Mouse (Mus musculus) hindbrain, embryonic 16.5 days (tissue): Measurements from ENCODE around the gene Trim41. TPM values are rescaled to one million over a fixed set of nuclear protein-coding genes. Genes with fewer than 3 reads are reported as not detected.

Source experiments
- ATAC-seq: fragments of 200-750 bp; cut with Nextera tagmentation; 2 replicates; pipeline ENCODE4 v1.8.0; 2017; ENCODE audit warnings: moderate TSS enrichment, moderate library complexity
- H3K27ac ChIP-seq: fragments of 300-500 bp; sonication (generic); 2 replicates; pipeline ENCODE4 v1.5.1; 2014; ENCODE audit warnings: low read depth, mild to moderate bottlenecking, control low read depth, low read length, moderate library complexity
- H3K27me3 ChIP-seq: fragments of 300-500 bp; sonication (generic); replicated peaks from 2 replicates; pipeline ENCODE4 v1.6.1; 2014; ENCODE audit warnings: low read length; ENCODE audit not compliant: control insufficient read depth, insufficient read depth
- H3K36me3 ChIP-seq: fragments of 300-500 bp; sonication (generic); 2 replicates; pipeline ENCODE4 v1.6.1; 2014; ENCODE audit warnings: mild to moderate bottlenecking, low read length, moderate library complexity, mixed read lengths; ENCODE audit not compliant: control insufficient read depth, insufficient read depth
- H3K4me1 ChIP-seq: fragments of 300-500 bp; sonication (generic); 2 replicates; pipeline ENCODE4 v1.6.1; 2014; ENCODE audit warnings: low read depth, low read length; ENCODE audit not compliant: control insufficient read depth, insufficient read depth
- H3K4me2 ChIP-seq: fragments of 300-500 bp; sonication (generic); 2 replicates; pipeline ENCODE4 v1.6.1; 2014; ENCODE audit warnings: mild to moderate bottlenecking, low read length, control low read depth, moderate library complexity
- H3K4me3 ChIP-seq: fragments of 300-500 bp; sonication (generic); 2 replicates; pipeline ENCODE4 v1.5.1; 2014; ENCODE audit warnings: mild to moderate bottlenecking, low read length, control low read depth, moderate library complexity
- H3K9ac ChIP-seq: fragments of 300-500 bp; sonication (generic); 2 replicates; pipeline ENCODE4 v1.6.1; 2014; ENCODE audit warnings: low read depth, mild to moderate bottlenecking, control low read depth, low read length, moderate library complexity
- H3K9me3 ChIP-seq: fragments of 300-500 bp; sonication (generic); 2 replicates; pipeline ENCODE4 v1.6.1; 2014; ENCODE audit warnings: mild to moderate bottlenecking, low read length, moderate library complexity; ENCODE audit not compliant: control insufficient read depth
- WGBS: fragments of 180-500 bp; shearing (Covaris S2); extraction: QIAGEN DNeasy Blood & Tissue Kit; methylation state at CpG from one replicate; pipeline ENCODE4 v1.1.7; 2014; 5-methylcytosine and 5-hydroxymethylcytosine counted together
- polyA plus RNA-seq: library from polyadenylated mRNA; unstranded; fragments of >200 nt; fragmentation: Nextera tagmentation; extraction: Ambion mirVana; gene quantifications from 2 replicates; pipeline ENCODE4 v1.2.1, GENCODE M21; 2015

Gene Trim41
- polyA plus RNA-seq, 1 experiment from 2014 or later, result 6.5 TPM

GRCm38 (mm10) chr11:48820308-48820674 lies 3.1 kb upstream of the Trim41 start:
- no peak overlapping the region for H3K4me3 ChIP-seq
- no peaks in the 10 kb centered on the region for H3K9me3 ChIP-seq
- peaks cover 20% of the 10 kb centered on the region for H3K4me1 ChIP-seq
- H3K4me2 ChIP-seq, result no peak overlapping the region
- H3K9ac ChIP-seq, result no peak overlapping the region
- no peak for ATAC-seq
- peaks cover 7% of the 10 kb centered on the region; the same call in 1 of the 2 replicates for H3K27me3 ChIP-seq
- no peak overlapping the region for H3K27ac ChIP-seq
- no peaks in the 10 kb centered on the region for H3K36me3 ChIP-seq

- ATAC-seq, result no peak
- Histone ChIP-seq H3K9ac (no peak overlapping the region), H3K4me3 (no peak overlapping the region), H3K4me2 (no peak overlapping the region), H3K27ac (no peak overlapping the region), H3K4me1 (peaks cover 25% of the 10 kb centered on the region), H3K27me3 (peaks cover 5% of the 10 kb centered on the region; the same call in 1 of the 2 replicates), H3K36me3 (no peaks in the 10 kb centered on the region), H3K9me3 (no peaks in the 10 kb centered on the region)
- WGBS, result 81% methylated on average over 7 of the region's 7 CpGs
Measured at GRCm38 (mm10) chr11:48819614-48820307, 2.6 kb upstream of the Trim41 start.

DNA sequence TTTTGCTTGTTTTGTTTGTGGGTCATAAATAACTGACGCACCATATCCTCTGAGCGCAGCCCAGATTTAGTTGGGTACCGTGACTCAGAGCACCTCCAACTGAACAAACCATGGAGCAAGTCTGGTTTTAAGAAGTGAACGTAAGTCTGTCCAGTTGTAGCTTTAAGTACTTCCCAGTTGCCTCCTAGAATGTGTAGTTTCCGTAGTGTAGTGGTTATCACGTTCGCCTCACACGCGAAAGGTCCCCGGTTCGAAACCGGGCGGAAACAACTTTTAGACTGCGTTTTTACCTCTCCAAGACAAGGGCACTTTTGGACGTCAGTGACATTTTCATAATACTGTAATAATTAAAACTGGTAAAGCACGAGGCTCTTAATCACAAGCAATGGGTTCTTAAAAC lies 1.2 kb upstream of the Trim41 start:
- Histone ChIP-seq H3K9me3 (no peaks in the 10 kb centered on the region), H3K4me3 (peak overlapping the region; percentile 79), H3K9ac (peak overlapping the region; percentile 80; the same call in 1 of the 2 replicates), H3K4me1 (peaks cover 22% of the 10 kb centered on the region), H3K4me2 (peak overlapping the region; percentile 91), H3K36me3 (no peaks in the 10 kb centered on the region), H3K27ac (no peak overlapping the region), H3K27me3 (no peaks in the 10 kb centered on the region)
- under 1% methylated on average over 16 of the region's 16 CpGs for WGBS
- no peak for ATAC-seq

DNA sequence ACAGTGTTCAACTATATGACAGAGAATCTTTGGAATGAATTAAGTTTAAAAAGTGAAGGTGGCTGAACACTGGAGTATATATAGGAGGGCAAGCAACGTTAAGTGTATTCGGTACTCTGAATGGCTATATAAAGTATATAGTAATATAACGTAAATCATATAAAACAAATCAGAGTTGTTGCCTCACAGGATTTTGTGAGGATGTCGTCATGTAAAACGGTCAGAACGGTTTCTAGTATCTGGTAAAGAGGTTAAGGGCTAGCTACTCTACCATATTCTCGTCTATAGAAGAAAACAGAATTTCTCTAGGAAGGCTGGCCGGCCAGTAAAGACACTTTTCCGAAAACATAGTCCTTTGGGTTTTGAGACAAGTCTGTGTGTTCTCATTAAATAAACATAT lies 641 bp upstream of the Trim41 start:
- Histone ChIP-seq H3K4me1 (peaks cover 25% of the 10 kb centered on the region), H3K27ac (peak overlapping the region; percentile 96), H3K9me3 (no peaks in the 10 kb centered on the region), H3K4me3 (peak overlapping the region; percentile 79), H3K9ac (peak overlapping the region; percentile 80), H3K36me3 (no peaks in the 10 kb centered on the region), H3K4me2 (peak overlapping the region; percentile 91), H3K27me3 (no peaks in the 10 kb centered on the region)
- ATAC-seq, result no peak
- 9% methylated on average over 9 of the region's 9 CpGs for WGBS

DNA sequence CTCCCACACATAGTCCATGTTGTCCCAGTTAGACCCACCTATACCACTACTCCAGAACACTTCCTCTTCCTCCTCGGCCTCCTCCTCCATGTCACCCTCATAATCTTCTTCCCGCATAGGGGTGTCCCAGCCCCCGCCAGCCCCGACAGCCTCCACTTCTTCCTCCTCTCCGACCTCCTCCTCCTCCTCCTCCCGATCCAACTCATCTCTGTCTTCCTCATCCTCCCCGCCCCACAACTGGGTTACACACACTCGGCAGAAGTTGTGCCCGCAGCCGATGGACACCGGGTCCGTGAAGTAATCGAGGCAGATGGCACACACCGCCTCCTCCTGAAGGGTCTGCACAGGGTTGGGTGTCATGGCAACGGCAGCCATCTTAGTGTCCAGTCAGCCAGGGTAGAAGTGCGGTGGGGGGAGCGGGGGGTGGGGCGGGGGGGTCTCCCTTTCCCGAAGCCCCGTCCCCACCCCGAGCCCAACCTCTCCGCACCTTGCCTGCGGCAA lies 822 bp downstream of the Trim41 start:
- H3K36me3 ChIP-seq, result peaks cover 9% of the 10 kb centered on the region
- H3K27me3 ChIP-seq, result no peaks in the 10 kb centered on the region
- peak overlapping the region; percentile 79 for H3K4me3 ChIP-seq
- WGBS, result 2% methylated on average over 23 of the region's 23 CpGs
- H3K4me1 ChIP-seq, result peaks cover 25% of the 10 kb centered on the region
- H3K9me3 ChIP-seq, result no peaks in the 10 kb centered on the region
- H3K27ac ChIP-seq, result peak overlapping the region; percentile 83
- peak overlapping the region; percentile 87 for H3K9ac ChIP-seq
- ATAC-seq, result peak; percentile 63
- H3K4me2 ChIP-seq, result peak overlapping the region; percentile 90

DNA sequence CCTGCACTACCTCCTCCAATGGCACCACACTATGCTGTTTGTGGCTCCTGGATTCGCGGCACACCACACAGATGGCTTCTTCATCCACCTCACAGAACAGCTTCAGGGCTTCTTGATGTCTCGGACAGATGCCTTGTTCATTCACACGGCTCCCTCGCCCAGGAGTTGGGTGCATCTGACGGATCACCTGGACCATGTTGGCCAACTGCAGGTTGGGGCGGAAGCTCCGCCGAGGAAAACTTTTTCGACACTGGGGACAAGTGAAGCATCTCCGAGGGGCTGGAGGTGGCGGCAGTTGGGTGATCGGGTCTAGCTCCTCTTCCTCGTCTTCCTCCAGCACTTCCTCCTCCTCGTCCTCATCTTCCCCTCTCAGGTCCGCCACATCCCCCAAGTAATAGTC lies 1.3 kb downstream of the Trim41 start:
- H3K27me3 ChIP-seq, result no peaks in the 10 kb centered on the region
- 82% methylated on average over 16 of the region's 16 CpGs for WGBS
- no peaks in the 10 kb centered on the region for H3K9me3 ChIP-seq
- peaks cover 11% of the 10 kb centered on the region for H3K36me3 ChIP-seq
- no peak for ATAC-seq
- peak overlapping the region; percentile 79 for H3K4me3 ChIP-seq
- H3K27ac ChIP-seq, result no peak overlapping the region
- H3K4me2 ChIP-seq, result peak overlapping the region; percentile 90
- H3K4me1 ChIP-seq, result peaks cover 25% of the 10 kb centered on the region
- peak overlapping the region; percentile 87 for H3K9ac ChIP-seq

GRCm38 (mm10) chr11:48813782-48814181 lies 3.4 kb downstream of the Trim41 start:
- peaks cover 21% of the 10 kb centered on the region for H3K36me3 ChIP-seq
- no peak for ATAC-seq
- H3K4me1 ChIP-seq, result peaks cover 25% of the 10 kb centered on the region
- no peak overlapping the region for H3K4me2 ChIP-seq
- H3K4me3 ChIP-seq, result no peak overlapping the region
- no peak overlapping the region for H3K9ac ChIP-seq
- H3K27ac ChIP-seq, result no peak overlapping the region
- no peaks in the 10 kb centered on the region for H3K9me3 ChIP-seq
- no peaks in the 10 kb centered on the region for H3K27me3 ChIP-seq

DNA sequence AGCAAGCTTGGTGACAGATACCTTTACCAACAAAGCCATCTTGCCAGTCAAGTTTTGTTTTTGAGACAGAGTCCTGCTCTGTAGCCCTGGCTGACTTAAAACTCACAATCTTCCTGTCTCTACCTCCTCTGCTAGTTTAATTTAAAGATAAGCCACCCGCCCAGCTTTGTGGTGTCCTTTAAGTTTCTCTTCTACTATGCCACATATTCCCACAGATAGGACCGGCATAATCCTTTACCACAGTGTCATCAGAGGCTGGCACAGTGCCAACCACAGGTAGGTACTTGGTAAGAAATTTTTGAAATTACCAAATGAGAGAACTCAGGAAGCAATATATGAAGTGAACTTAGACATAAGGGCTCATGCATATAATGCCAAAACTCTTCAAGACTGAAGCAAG lies 7.0 kb downstream of the Trim41 start:
- peaks cover 13% of the 10 kb centered on the region for H3K4me1 ChIP-seq
- no peaks in the 10 kb centered on the region for H3K27me3 ChIP-seq
- no peak overlapping the region for H3K27ac ChIP-seq
- H3K9ac ChIP-seq, result no peak overlapping the region
- H3K9me3 ChIP-seq, result no peaks in the 10 kb centered on the region
- no peak overlapping the region for H3K4me2 ChIP-seq
- WGBS, result 87% methylated on average over 2 of the region's 2 CpGs
- H3K4me3 ChIP-seq, result no peak overlapping the region
- peaks cover 47% of the 10 kb centered on the region for H3K36me3 ChIP-seq
- no peak for ATAC-seq

GRCm38 (mm10) chr11:48809434-48809830 lies 7.7 kb downstream of the Trim41 start:
- Histone ChIP-seq H3K27me3 (no peaks in the 10 kb centered on the region), H3K27ac (no peak overlapping the region), H3K4me3 (no peak overlapping the region), H3K4me1 (peaks cover 6% of the 10 kb centered on the region), H3K36me3 (peaks cover 54% of the 10 kb centered on the region), H3K9ac (no peak overlapping the region), H3K9me3 (no peaks in the 10 kb centered on the region), H3K4me2 (no peak overlapping the region)
- ATAC-seq, result no peak
- WGBS, result 76% methylated on average over 4 of the region's 4 CpGs
